Mouse (Mus musculus) neural tube, embryonic 15.5 days (tissue): ENCODE data around the gene Ern1. TPM values are rescaled to one million over a fixed set of nuclear protein-coding genes. Genes with fewer than 3 reads are reported as not detected.

Experiments used
- ATAC-seq: fragments of 200-750 bp; cut with Nextera tagmentation; 2 replicates; pipeline ENCODE4 v1.8.0; 2017; ENCODE audit warnings: mild to moderate bottlenecking, moderate TSS enrichment, moderate library complexity; ENCODE audit not compliant: low FRiP score
- H3K27ac ChIP-seq: fragments of 300-500 bp; sonication (generic); replicated peaks from 2 replicates; pipeline ENCODE4 v1.5.1; 2015; ENCODE audit warnings: mild to moderate bottlenecking, inconsistent platforms
- H3K27me3 ChIP-seq: fragments of 300-500 bp; sonication (generic); replicated peaks from 2 replicates; pipeline ENCODE4 v1.6.1; 2015; ENCODE audit warnings: inconsistent platforms
- H3K36me3 ChIP-seq: fragments of 300-500 bp; sonication (generic); 2 replicates; pipeline ENCODE4 v1.6.1; 2015; ENCODE audit warnings: inconsistent platforms
- H3K4me1 ChIP-seq: fragments of 300-500 bp; sonication (generic); 2 replicates; pipeline ENCODE4 v1.6.1; 2015; ENCODE audit warnings: inconsistent platforms
- H3K4me2 ChIP-seq: fragments of 300-500 bp; sonication (generic); 2 replicates; pipeline ENCODE4 v1.6.1; 2015; ENCODE audit warnings: inconsistent platforms, mild to moderate bottlenecking, moderate library complexity
- H3K4me3 ChIP-seq: fragments of 300-500 bp; sonication (generic); replicated peaks from 2 replicates; pipeline ENCODE4 v1.5.1; 2015; ENCODE audit warnings: mild to moderate bottlenecking, inconsistent platforms
- H3K9ac ChIP-seq: fragments of 300-500 bp; sonication (generic); replicated peaks from 2 replicates; pipeline ENCODE4 v1.6.1; 2015; ENCODE audit warnings: mild to moderate bottlenecking, inconsistent platforms
- H3K9me3 ChIP-seq: fragments of 300-500 bp; sonication (generic); replicated peaks from 2 replicates; pipeline ENCODE4 v1.6.1; 2016; ENCODE audit warnings: inconsistent platforms
- whole genome bisulfite sequencing: fragments of 180-500 bp; shearing (Covaris S2); methylation state at CpG from one replicate; pipeline ENCODE4 v1.1.7; 2015; ENCODE audit warnings: mixed read lengths; 5-methylcytosine and 5-hydroxymethylcytosine counted together
- polyA plus RNA-seq: library from polyadenylated mRNA; unstranded; fragments of >200 nt; fragmentation: Nextera tagmentation; extraction: Ambion mirVana; gene quantifications from 2 replicates; pipeline ENCODE4 v1.2.1, GENCODE M21; 2015

Gene Ern1
- polyA plus RNA-seq: 4.1 and 6.5 TPM in 2 replicates

GRCm38 (mm10) chr11:106487733-106488115 lies at the start of gene Ern1:
TSS of gene Ern1 (minus strand) at chr11:106487852.
- Histone ChIP-seq H3K4me1 (peaks cover 15% of the 10 kb centered on the region), H3K9me3 (no peaks in the 10 kb centered on the region), H3K9ac (peak within 1 kb of the TSS; percentile 74), H3K27ac (peak within 1 kb of the TSS; percentile 83), H3K36me3 (no peaks in the 10 kb centered on the region), H3K4me3 (peak within 1 kb of the TSS; percentile 98), H3K4me2 (peak within 1 kb of the TSS; percentile 63), H3K27me3 (no peaks in the 10 kb centered on the region)
- ATAC-seq: peak; percentile 99
- under 1% methylated on average over 28 of the region's 28 CpGs for WGBS

- H3K9ac ChIP-seq: no peak overlapping the region
- peak overlapping the region; percentile 71 for H3K27ac ChIP-seq
- peaks cover 8% of the 10 kb centered on the region; the same call in 1 of the 2 replicates for H3K4me1 ChIP-seq
- ATAC-seq: no peak
- H3K4me2 ChIP-seq: no peak overlapping the region
- 63% methylated on average over 11 of the region's 11 CpGs for WGBS
- H3K4me3 ChIP-seq: no peak overlapping the region
- H3K36me3 ChIP-seq: peaks cover 18% of the 10 kb centered on the region
- H3K27me3 ChIP-seq: no peaks in the 10 kb centered on the region
- H3K9me3 ChIP-seq: no peaks in the 10 kb centered on the region
These were observed 48.7 kb upstream of the Ern1 start for GRCm38 (mm10) chr11:106536253-106536912.

GRCm38 (mm10) chr11:106535660-106536252 lies 48.1 kb upstream of the Ern1 start:
- Histone ChIP-seq H3K27ac (peak overlapping the region; percentile 71), H3K4me3 (no peak overlapping the region)

GRCm38 (mm10) chr11:106532248-106532790 lies 44.7 kb upstream of the Ern1 start:
- Histone ChIP-seq H3K9ac (no peak overlapping the region), H3K27ac (no peak overlapping the region), H3K27me3 (no peaks in the 10 kb centered on the region), H3K4me3 (no peak overlapping the region), H3K4me2 (no peak overlapping the region), H3K36me3 (peaks cover 20% of the 10 kb centered on the region), H3K4me1 (peaks cover 8% of the 10 kb centered on the region; the same call in 1 of the 2 replicates), H3K9me3 (no peaks in the 10 kb centered on the region)
- 86% methylated on average over 9 of the region's 9 CpGs for WGBS
- no peak for ATAC-seq

More at GRCm38 (mm10) chr11:106535660-106536252, 48.1 kb upstream of the Ern1 start:
- Histone ChIP-seq H3K36me3 (peaks cover 20% of the 10 kb centered on the region), H3K4me1 (peaks cover 8% of the 10 kb centered on the region; the same call in 1 of the 2 replicates), H3K9me3 (no peaks in the 10 kb centered on the region), H3K4me2 (no peak overlapping the region), H3K9ac (no peak overlapping the region), H3K27me3 (no peaks in the 10 kb centered on the region)
- ATAC-seq: no peak
- 93% methylated on average over 9 of the region's 9 CpGs for WGBS

- H3K36me3 ChIP-seq: peaks cover 25% of the 10 kb centered on the region
- no peak for ATAC-seq
- no peaks in the 10 kb centered on the region for H3K27me3 ChIP-seq
- no peak overlapping the region for H3K27ac ChIP-seq
- 86% methylated on average over 5 of the region's 5 CpGs for WGBS
- H3K4me2 ChIP-seq: no peak overlapping the region
- no peaks in the 10 kb centered on the region for H3K4me1 ChIP-seq
- H3K9ac ChIP-seq: no peak overlapping the region
- H3K9me3 ChIP-seq: no peaks in the 10 kb centered on the region
- no peak overlapping the region for H3K4me3 ChIP-seq
These were observed 42.1 kb upstream of the Ern1 start for GRCm38 (mm10) chr11:106529786-106530185.

- Histone ChIP-seq H3K4me2 (no peak overlapping the region), H3K27ac (no peak overlapping the region), H3K9me3 (no peaks in the 10 kb centered on the region), H3K27me3 (no peaks in the 10 kb centered on the region), H3K4me1 (no peaks in the 10 kb centered on the region), H3K36me3 (peaks cover 25% of the 10 kb centered on the region), H3K4me3 (no peak overlapping the region), H3K9ac (no peak overlapping the region)
- ATAC-seq: no peak
- 69% methylated on average over 4 of the region's 4 CpGs for WGBS
These were observed 41.5 kb upstream of the Ern1 start for GRCm38 (mm10) chr11:106529113-106529512.

GRCm38 (mm10) chr11:106527926-106528325 lies 40.3 kb upstream of the Ern1 start:
- ATAC-seq: no peak
- H3K4me1 ChIP-seq: no peaks in the 10 kb centered on the region
- 39% methylated on average over 1 of the region's 1 CpGs for WGBS
- no peak overlapping the region for H3K4me2 ChIP-seq
- no peak overlapping the region for H3K27ac ChIP-seq
- H3K27me3 ChIP-seq: no peaks in the 10 kb centered on the region
- no peak overlapping the region for H3K9ac ChIP-seq
- H3K9me3 ChIP-seq: no peaks in the 10 kb centered on the region
- no peak overlapping the region for H3K4me3 ChIP-seq
- H3K36me3 ChIP-seq: peaks cover 23% of the 10 kb centered on the region

GRCm38 (mm10) chr11:106527147-106527821 lies 39.6 kb upstream of the Ern1 start:
- 46% methylated on average over 10 of the region's 10 CpGs for WGBS
- Histone ChIP-seq H3K9ac (no peak overlapping the region), H3K4me1 (peaks cover 3% of the 10 kb centered on the region; the same call in 1 of the 2 replicates), H3K27ac (no peak overlapping the region), H3K36me3 (peaks cover 16% of the 10 kb centered on the region), H3K4me2 (no peak overlapping the region), H3K27me3 (no peaks in the 10 kb centered on the region), H3K9me3 (no peaks in the 10 kb centered on the region), H3K4me3 (no peak overlapping the region)
- ATAC-seq: no peak

- WGBS: 63% methylated on average over 3 of the region's 3 CpGs
- ATAC-seq: no peak
- H3K9me3 ChIP-seq: no peaks in the 10 kb centered on the region
- H3K27ac ChIP-seq: no peak overlapping the region
- H3K9ac ChIP-seq: no peak overlapping the region
- no peak overlapping the region for H3K4me2 ChIP-seq
- H3K4me1 ChIP-seq: peaks cover 16% of the 10 kb centered on the region
- peaks cover 9% of the 10 kb centered on the region for H3K36me3 ChIP-seq
- no peaks in the 10 kb centered on the region for H3K27me3 ChIP-seq
- H3K4me3 ChIP-seq: no peak overlapping the region
These were observed 34.9 kb upstream of the Ern1 start for GRCm38 (mm10) chr11:106522538-106522937.

- peaks cover 9% of the 10 kb centered on the region for H3K36me3 ChIP-seq
- H3K4me3 ChIP-seq: no peak overlapping the region
- peaks cover 16% of the 10 kb centered on the region for H3K4me1 ChIP-seq
- H3K27ac ChIP-seq: no peak overlapping the region
- no peak overlapping the region for H3K9ac ChIP-seq
- WGBS: 17% methylated on average over 4 of the region's 4 CpGs
- no peak for ATAC-seq
- no peak overlapping the region for H3K4me2 ChIP-seq
- no peaks in the 10 kb centered on the region for H3K27me3 ChIP-seq
- no peaks in the 10 kb centered on the region for H3K9me3 ChIP-seq
These were observed 34.0 kb upstream of the Ern1 start for GRCm38 (mm10) chr11:106521612-106522011.

GRCm38 (mm10) chr11:106520404-106520803 lies 32.8 kb upstream of the Ern1 start:
- no peak overlapping the region for H3K4me2 ChIP-seq
- H3K4me3 ChIP-seq: no peak overlapping the region
- 30% methylated on average over 3 of the region's 3 CpGs for WGBS
- peaks cover 9% of the 10 kb centered on the region for H3K36me3 ChIP-seq
- no peak overlapping the region for H3K9ac ChIP-seq
- no peak overlapping the region for H3K27ac ChIP-seq
- H3K27me3 ChIP-seq: no peaks in the 10 kb centered on the region
- ATAC-seq: no peak
- H3K4me1 ChIP-seq: peaks cover 20% of the 10 kb centered on the region
- no peaks in the 10 kb centered on the region for H3K9me3 ChIP-seq
